Mouse (Mus musculus): ENCODE results near the gene Cish. TPM values are rescaled to one million over a fixed set of nuclear protein-coding genes. Genes with fewer than 3 reads are reported as not detected.
A peak's percentile ranks its signal among the peaks of the same experiment; 100 is the strongest.

Gene Cish
- polyA plus RNA-seq, 1 experiment from 2014 or later: 18.7 TPM

DNA sequence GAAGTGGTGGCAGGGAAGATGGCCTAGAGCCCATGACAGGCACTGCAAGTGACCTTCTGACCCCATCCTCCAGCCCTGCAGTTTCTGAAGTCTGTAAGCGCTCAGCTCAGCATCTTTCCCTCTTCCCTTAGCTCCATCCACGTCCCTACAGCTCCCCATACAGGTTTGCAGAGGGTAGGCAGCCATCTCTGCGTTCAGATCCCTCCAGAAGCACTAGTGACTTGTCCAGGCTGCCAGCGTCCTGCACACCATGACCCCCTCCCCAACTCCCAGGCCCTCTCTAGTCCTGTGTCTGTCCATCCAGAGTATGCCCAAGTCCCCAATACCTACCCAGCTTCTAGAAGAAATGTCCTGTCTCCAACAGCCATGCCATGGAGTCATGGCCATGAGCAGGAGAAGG lies 17.7 kb upstream of the Cish start:
- H3K27me3 ChIP-seq (replicated peaks): 0 out of 2 replicates have a peak, but pooled peaks cover 4% of the 10 kb centered on the region
- 55% methylated on average over 4 of the region's 4 CpGs for WGBS
- ATAC-seq (ENCODE audit: extremely low read depth, insufficient number of reproducible peaks, low FRiP score, low TSS enrichment): no peak
- no peak overlapping the region for H3K9ac ChIP-seq
- H3K9me3 ChIP-seq: no peaks in the 10 kb centered on the region
- H3K27ac ChIP-seq (replicated peaks): no peak overlapping the region
- no peak overlapping the region for H3K4me3 ChIP-seq
- H3K4me2 ChIP-seq: no peak overlapping the region
- H3K36me3 ChIP-seq: no peaks in the 10 kb centered on the region
- peaks cover 28% of the 10 kb centered on the region for H3K4me1 ChIP-seq

- Histone ChIP-seq H3K4me1 (peaks cover 26% of the 10 kb centered on the region), H3K4me2 (no peak overlapping the region), H3K27me3 (replicated peaks) (0 out of 2 replicates have a peak, but pooled peaks cover 4% of the 10 kb centered on the region), H3K9ac (no peak overlapping the region), H3K9me3 (no peaks in the 10 kb centered on the region), H3K36me3 (no peaks in the 10 kb centered on the region), H3K27ac (replicated peaks) (no peak overlapping the region), H3K4me3 (no peak overlapping the region)
- 44% methylated on average over 8 of the region's 8 CpGs for WGBS
- 0 out of 2 replicates have a peak, but pooled peaks have one; percentile 5 for ATAC-seq (ENCODE audit: extremely low read depth, insufficient number of reproducible peaks, low FRiP score, low TSS enrichment)
Observed at GRCm38 (mm10) chr9:107278527-107279377, 17.1 kb upstream of the Cish start.

GRCm38 (mm10) chr9:107279378-107280321 lies 16.2 kb upstream of the Cish start:
- Histone ChIP-seq H3K27ac (replicated peaks) (peak overlapping the region; percentile 5; the same call in 1 of the 2 replicates), H3K36me3 (no peaks in the 10 kb centered on the region), H3K27me3 (replicated peaks) (0 out of 2 replicates have a peak, but pooled peaks cover 4% of the 10 kb centered on the region), H3K4me3 (peak overlapping the region; percentile 27), H3K9ac (peak overlapping the region; percentile 63), H3K9me3 (no peaks in the 10 kb centered on the region), H3K4me2 (peak overlapping the region; percentile 56), H3K4me1 (peaks cover 26% of the 10 kb centered on the region)
- no peak for ATAC-seq (ENCODE audit: extremely low read depth, insufficient number of reproducible peaks, low FRiP score, low TSS enrichment)
- 27% methylated on average over 16 of the region's 16 CpGs for WGBS

DNA sequence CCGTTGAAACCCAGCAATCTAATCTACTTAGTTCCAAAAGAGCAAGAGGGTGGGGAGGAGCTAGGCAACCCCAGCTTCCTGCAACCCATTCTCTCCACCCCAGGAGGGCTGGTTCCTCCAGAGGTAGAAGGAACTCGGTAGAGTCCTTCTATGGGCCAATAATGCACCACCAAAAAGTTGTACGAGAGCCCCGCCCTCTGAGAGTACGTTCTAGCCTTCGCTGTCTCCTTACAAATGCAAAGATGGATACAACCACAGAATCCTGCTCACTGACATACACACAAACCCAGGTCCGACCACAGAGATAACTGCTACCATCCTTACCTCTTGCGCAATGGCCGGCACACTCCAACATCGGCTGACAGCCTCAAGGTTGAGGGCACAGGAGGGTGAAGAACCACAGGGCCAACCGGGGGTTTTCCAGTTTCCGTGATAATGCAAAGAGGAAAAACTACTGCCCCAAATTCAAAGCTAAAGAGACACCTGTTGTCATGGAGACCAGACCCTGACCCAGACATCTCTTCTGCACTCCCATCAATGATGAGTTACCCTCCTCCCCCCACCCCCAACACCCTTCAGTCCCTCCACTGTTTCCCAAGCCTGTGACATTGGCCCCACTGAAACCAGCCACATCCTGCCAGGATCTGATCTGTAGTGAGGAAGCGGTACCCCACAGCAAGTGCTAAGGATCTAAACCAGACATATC lies 15.4 kb upstream of the Cish start:
- no peaks in the 10 kb centered on the region for H3K9me3 ChIP-seq
- peak overlapping the region; percentile 56 for H3K4me2 ChIP-seq
- H3K4me3 ChIP-seq: peak overlapping the region; percentile 27; the same call in 1 of the 2 replicates
- no peaks in the 10 kb centered on the region for H3K36me3 ChIP-seq
- no peak for ATAC-seq (ENCODE audit: extremely low read depth, insufficient number of reproducible peaks, low FRiP score, low TSS enrichment)
- WGBS: 36% methylated on average over 13 of the region's 13 CpGs
- peaks cover 26% of the 10 kb centered on the region for H3K4me1 ChIP-seq
- H3K27me3 ChIP-seq (replicated peaks): 0 out of 2 replicates have a peak, but pooled peaks cover 4% of the 10 kb centered on the region
- H3K9ac ChIP-seq: peak overlapping the region; percentile 63
- 0 out of 2 replicates have a peak overlapping the region, but pooled peaks have one; percentile 5 for H3K27ac ChIP-seq (replicated peaks)

DNA sequence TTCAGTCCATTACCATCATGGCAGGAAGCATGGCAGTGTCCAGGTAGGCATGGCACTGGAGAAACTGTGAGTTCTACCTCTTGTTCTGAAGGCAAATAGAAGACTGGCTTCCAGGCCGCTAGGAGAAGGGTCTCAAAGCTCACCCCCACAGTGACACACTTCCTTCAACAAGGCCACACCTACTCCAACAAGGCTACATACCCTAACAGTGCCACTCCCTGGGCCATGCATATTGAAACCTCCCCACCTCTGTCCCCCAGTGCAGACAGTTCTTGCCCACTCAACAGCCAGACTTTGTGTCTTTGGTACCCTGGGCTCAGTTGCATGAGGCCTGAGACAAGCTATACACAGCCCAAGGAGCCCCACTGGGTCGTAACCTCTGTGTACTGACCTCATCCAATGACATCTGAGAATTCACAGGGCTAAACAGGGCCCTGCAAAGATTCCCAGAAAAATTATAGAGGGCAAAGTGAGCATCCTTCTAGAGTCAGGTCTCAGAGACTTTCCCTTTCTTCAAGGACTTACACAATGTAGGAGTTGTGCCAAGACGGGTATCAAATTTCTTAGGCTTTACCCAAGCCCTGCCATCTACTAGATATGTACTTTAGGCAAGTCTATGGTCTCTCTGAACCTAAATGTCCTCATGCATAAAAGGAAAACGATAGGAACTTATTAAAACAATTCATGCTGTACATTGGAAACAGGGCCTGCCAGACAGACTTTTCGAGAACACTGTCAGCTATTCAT lies 14.4 kb upstream of the Cish start:
- no peak overlapping the region for H3K27ac ChIP-seq (replicated peaks)
- no peaks in the 10 kb centered on the region for H3K9me3 ChIP-seq
- WGBS: 72% methylated on average over 5 of the region's 5 CpGs
- no peak overlapping the region for H3K9ac ChIP-seq
- H3K4me3 ChIP-seq: no peak overlapping the region
- H3K4me2 ChIP-seq: no peak overlapping the region
- ATAC-seq (ENCODE audit: extremely low read depth, insufficient number of reproducible peaks, low FRiP score, low TSS enrichment): no peak
- H3K27me3 ChIP-seq (replicated peaks): 0 out of 2 replicates have a peak, but pooled peaks cover 4% of the 10 kb centered on the region
- H3K36me3 ChIP-seq: no peaks in the 10 kb centered on the region
- H3K4me1 ChIP-seq: peaks cover 25% of the 10 kb centered on the region

DNA sequence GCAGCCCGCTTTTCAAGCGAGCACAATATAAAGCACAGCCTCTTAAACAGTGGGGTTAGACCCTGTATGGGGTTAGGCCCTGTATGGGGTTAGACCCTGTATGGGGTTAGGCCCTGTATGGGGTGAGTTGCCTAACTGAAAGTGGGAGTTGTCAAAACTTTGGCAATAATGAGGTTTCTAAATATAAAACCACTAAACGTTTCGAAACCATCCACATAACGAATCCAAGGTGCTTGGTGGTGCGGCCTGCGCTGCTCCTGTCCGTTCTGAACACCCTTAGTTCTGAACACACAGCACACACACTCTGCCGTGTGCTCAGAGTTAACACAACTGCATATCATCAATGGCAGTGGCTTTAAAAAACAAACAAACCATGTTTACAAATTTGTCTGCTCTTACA lies 12.9 kb upstream of the Cish start:
- H3K27me3 ChIP-seq (replicated peaks): 0 out of 2 replicates have a peak, but pooled peaks cover 4% of the 10 kb centered on the region
- H3K36me3 ChIP-seq: no peaks in the 10 kb centered on the region
- ATAC-seq (ENCODE audit: extremely low read depth, insufficient number of reproducible peaks, low FRiP score, low TSS enrichment): no peak
- no peak overlapping the region for H3K4me3 ChIP-seq
- H3K4me1 ChIP-seq: peaks cover 25% of the 10 kb centered on the region
- no peaks in the 10 kb centered on the region for H3K9me3 ChIP-seq
- WGBS: 85% methylated on average over 9 of the region's 9 CpGs
- no peak overlapping the region for H3K9ac ChIP-seq
- H3K27ac ChIP-seq (replicated peaks): no peak overlapping the region
- H3K4me2 ChIP-seq: no peak overlapping the region

GRCm38 (mm10) chr9:107285009-107285408 lies 10.8 kb upstream of the Cish start:
- H3K9me3 ChIP-seq: no peaks in the 10 kb centered on the region
- ATAC-seq (ENCODE audit: extremely low read depth, insufficient number of reproducible peaks, low FRiP score, low TSS enrichment): no peak
- H3K27me3 ChIP-seq (replicated peaks): no peaks in the 10 kb centered on the region
- peaks cover 21% of the 10 kb centered on the region for H3K4me1 ChIP-seq
- H3K36me3 ChIP-seq: no peaks in the 10 kb centered on the region
- H3K9ac ChIP-seq: no peak overlapping the region
- 10% methylated on average over 3 of the region's 3 CpGs for WGBS
- no peak overlapping the region for H3K4me2 ChIP-seq
- no peak overlapping the region for H3K4me3 ChIP-seq
- H3K27ac ChIP-seq (replicated peaks): no peak overlapping the region

DNA sequence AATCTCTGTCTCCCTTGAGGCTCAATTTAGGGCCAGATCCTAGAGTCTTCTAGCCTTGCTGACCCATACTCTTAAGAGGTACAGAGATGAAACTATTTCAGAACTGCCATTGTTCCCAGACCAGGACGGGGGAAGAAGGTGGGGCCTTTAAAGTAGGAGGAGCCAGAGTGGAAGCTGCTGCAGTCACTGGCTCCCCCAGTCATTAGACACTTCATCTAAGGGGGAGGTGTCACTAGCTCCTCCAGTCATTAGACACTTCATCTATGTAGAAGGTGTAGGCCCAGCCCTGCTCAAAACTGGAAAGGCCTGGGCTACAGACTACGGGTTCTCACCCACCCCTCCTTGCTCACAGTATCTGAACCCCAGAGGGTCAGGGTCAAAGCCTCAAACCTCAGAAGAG lies 8.5 kb upstream of the Cish start:
- H3K4me3 ChIP-seq: no peak overlapping the region
- no peak overlapping the region for H3K27ac ChIP-seq (replicated peaks)
- H3K4me1 ChIP-seq: peaks cover 18% of the 10 kb centered on the region
- no peak for ATAC-seq (ENCODE audit: extremely low read depth, insufficient number of reproducible peaks, low FRiP score, low TSS enrichment)
- H3K36me3 ChIP-seq: no peaks in the 10 kb centered on the region
- no peak overlapping the region for H3K9ac ChIP-seq
- peaks cover 6% of the 10 kb centered on the region; the same call in 1 of the 2 replicates for H3K27me3 ChIP-seq (replicated peaks)
- WGBS: 72% methylated on average over 2 of the region's 2 CpGs
- no peak overlapping the region for H3K4me2 ChIP-seq
- H3K9me3 ChIP-seq: no peaks in the 10 kb centered on the region

- no peak for ATAC-seq (ENCODE audit: extremely low read depth, insufficient number of reproducible peaks, low FRiP score, low TSS enrichment)
- Histone ChIP-seq H3K4me1 (peaks cover 18% of the 10 kb centered on the region), H3K27ac (replicated peaks) (no peak overlapping the region), H3K4me3 (peak overlapping the region; percentile 54; the same call in 1 of the 2 replicates), H3K9ac (no peak overlapping the region), H3K36me3 (no peaks in the 10 kb centered on the region), H3K4me2 (peak overlapping the region; percentile 75), H3K9me3 (no peaks in the 10 kb centered on the region), H3K27me3 (replicated peaks) (peaks cover 15% of the 10 kb centered on the region)
- 77% methylated on average over 14 of the region's 14 CpGs for WGBS
Observed at GRCm38 (mm10) chr9:107288105-107288650, 7.6 kb upstream of the Cish start.

DNA sequence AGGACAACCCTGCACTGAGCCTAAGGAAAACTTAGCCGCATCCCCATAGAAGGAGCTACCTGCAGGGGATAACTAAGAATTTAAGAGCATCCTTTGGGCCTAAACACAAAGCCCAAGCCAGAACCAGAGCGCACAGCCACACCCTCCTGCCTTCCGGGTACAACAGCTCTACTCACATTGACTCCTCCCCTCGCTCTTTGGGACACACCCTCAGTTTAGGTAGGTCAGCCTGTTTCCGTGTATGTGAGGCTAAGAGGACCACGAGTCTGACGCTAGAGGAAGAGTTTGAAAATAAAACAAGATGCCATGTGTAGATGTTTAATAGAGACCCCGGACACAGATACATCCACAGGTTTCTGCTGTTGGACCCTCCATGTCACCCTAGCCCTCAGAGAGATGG lies 7.1 kb upstream of the Cish start:
- WGBS: 34% methylated on average over 8 of the region's 8 CpGs
- H3K9ac ChIP-seq: peak overlapping the region; percentile 70
- ATAC-seq (ENCODE audit: extremely low read depth, insufficient number of reproducible peaks, low FRiP score, low TSS enrichment): no peak

More for the DNA sequence above, 7.1 kb upstream of the Cish start:
- Histone ChIP-seq H3K9me3 (no peaks in the 10 kb centered on the region), H3K27me3 (replicated peaks) (peaks cover 20% of the 10 kb centered on the region), H3K36me3 (no peaks in the 10 kb centered on the region), H3K27ac (replicated peaks) (peak overlapping the region; percentile 26; the same call in 1 of the 2 replicates), H3K4me3 (peak overlapping the region; percentile 54), H3K4me2 (peak overlapping the region; percentile 75), H3K4me1 (peaks cover 18% of the 10 kb centered on the region)
